Mouse (Mus musculus): ENCODE results near the gene Il9. TPM values are rescaled to one million over a fixed set of nuclear protein-coding genes. Genes with fewer than 3 reads are reported as not detected.

Il9 gene
- total and polyA plus RNA-seq, 3 experiments, result not detected

GRCm38 (mm10) chr13:56522821-56523167 lies 40.7 kb upstream of the Il9 start:
- no peaks in the 10 kb centered on the region for H3K36me3 ChIP-seq (ENCODE audit: control insufficient read depth in 1 of 2, insufficient read depth in 2 of 2, low read length in 2 of 2)
- H3K9ac ChIP-seq (ENCODE audit: control insufficient read depth, low read depth, low read length, poor library complexity, severe bottlenecking), result no peak overlapping the region
- no peaks in the 10 kb centered on the region for H3K9me3 ChIP-seq (replicated peaks; ENCODE audit: insufficient read depth, low read length)
- H3K27ac ChIP-seq (ENCODE audit: control insufficient read depth, low read depth, low read length), result no peak overlapping the region
- no peak overlapping the region for H3K4me3 ChIP-seq (ENCODE audit: control insufficient read depth in 1 of 2, insufficient read depth in 1 of 2, low read depth in 2 of 2, low read length in 2 of 2)
- no peaks in the 10 kb centered on the region for H3K79me2 ChIP-seq (ENCODE audit: control insufficient read depth, insufficient read depth, low read length, poor library complexity)
- TF ChIP-seq NRF1 (IDR thresholded peaks at IDR 0.05; ENCODE audit: insufficient read depth, low read depth, low read length, poor library complexity, severe bottlenecking) (no peak), TCF12 (IDR thresholded peaks at IDR 0.05; ENCODE audit: low read depth, low read length) (no peak), ZMIZ1 (IDR thresholded peaks at IDR 0.05; ENCODE audit: low read depth, low read length) (no peak), BHLHE40 (IDR thresholded peaks at IDR 0.05; ENCODE audit: borderline replicate concordance, low read depth, low read length) (no peak), UBTF (IDR thresholded peaks at IDR 0.05; ENCODE audit: borderline replicate concordance, insufficient read depth, low read depth, low read length) (no peak), ZC3H11A (IDR thresholded peaks at IDR 0.05; ENCODE audit: low read depth, low read length) (no peak), TAL1 (IDR thresholded peaks at IDR 0.05; ENCODE audit: low read length) (no peak), EP300 (IDR thresholded peaks at IDR 0.05; ENCODE audit: low read depth in 1 of 2, low read length in 2 of 2) (no peak)
- no peaks in the 10 kb centered on the region for H3K27me3 ChIP-seq (ENCODE audit: control insufficient read depth in 1 of 2, insufficient read depth in 2 of 2, low read length in 2 of 2)
- no peaks in the 10 kb centered on the region for H3K4me1 ChIP-seq (ENCODE audit: control insufficient read depth in 1 of 2, insufficient read depth in 2 of 2, low read length in 2 of 2)
- DNase-seq (ENCODE audit: low read depth, low spot score), result no peak

GRCm38 (mm10) chr13:56522081-56522820 lies 40.2 kb upstream of the Il9 start, which contains the start of gene Fbxl21:
Fbxl21 (plus strand) TSS chr13:56522472.
- H3K9me3 ChIP-seq (replicated peaks; ENCODE audit: insufficient read depth, low read length), result no peaks in the 10 kb centered on the region
- no peaks in the 10 kb centered on the region for H3K36me3 ChIP-seq (ENCODE audit: control insufficient read depth in 1 of 2, insufficient read depth in 2 of 2, low read length in 2 of 2)
- H3K4me1 ChIP-seq (ENCODE audit: control insufficient read depth in 1 of 2, insufficient read depth in 2 of 2, low read length in 2 of 2), result no peaks in the 10 kb centered on the region
- H3K9ac ChIP-seq (ENCODE audit: control insufficient read depth, low read depth, low read length, poor library complexity, severe bottlenecking), result no peak within 1 kb of the TSS
- H3K27me3 ChIP-seq (ENCODE audit: control insufficient read depth in 1 of 2, insufficient read depth in 2 of 2, low read length in 2 of 2), result no peaks in the 10 kb centered on the region
- no peak for DNase-seq (ENCODE audit: low read depth, low spot score)
- no peak within 1 kb of the TSS for H3K27ac ChIP-seq (ENCODE audit: control insufficient read depth, low read depth, low read length)
- TF ChIP-seq JUND (IDR thresholded peaks at IDR 0.05; ENCODE audit: low read depth, low read length) (no peak), MYC (IDR thresholded peaks at IDR 0.05; ENCODE audit: low read depth, low read length) (no peak), RAD21 (IDR thresholded peaks at IDR 0.05; ENCODE audit: low read depth, low read length) (no peak)
- no peaks in the 10 kb centered on the region for H3K79me2 ChIP-seq (ENCODE audit: control insufficient read depth, insufficient read depth, low read length, poor library complexity)
- no peak within 1 kb of the TSS for H3K4me3 ChIP-seq (ENCODE audit: control insufficient read depth in 1 of 2, insufficient read depth in 1 of 2, low read depth in 2 of 2, low read length in 2 of 2)

- Histone ChIP-seq H3K9me3 (replicated peaks; ENCODE audit: insufficient read depth, low read length) (no peaks in the 10 kb centered on the region), H3K27me3 (ENCODE audit: control insufficient read depth in 1 of 2, insufficient read depth in 2 of 2, low read length in 2 of 2) (no peaks in the 10 kb centered on the region), H3K4me1 (ENCODE audit: control insufficient read depth in 1 of 2, insufficient read depth in 2 of 2, low read length in 2 of 2) (no peaks in the 10 kb centered on the region), H3K36me3 (ENCODE audit: control insufficient read depth in 1 of 2, insufficient read depth in 2 of 2, low read length in 2 of 2) (no peaks in the 10 kb centered on the region), H3K27ac (ENCODE audit: control insufficient read depth, low read depth, low read length) (no peak overlapping the region), H3K79me2 (ENCODE audit: control insufficient read depth, insufficient read depth, low read length, poor library complexity) (no peaks in the 10 kb centered on the region), H3K4me3 (ENCODE audit: control insufficient read depth in 1 of 2, insufficient read depth in 1 of 2, low read depth in 2 of 2, low read length in 2 of 2) (no peak overlapping the region), H3K9ac (ENCODE audit: control insufficient read depth, low read depth, low read length, poor library complexity, severe bottlenecking) (no peak overlapping the region)
- DNase-seq (ENCODE audit: low read depth, low spot score), result no peak
- TF ChIP-seq EP300 (IDR thresholded peaks at IDR 0.05; ENCODE audit: low read depth in 1 of 2, low read length in 2 of 2) (no peak), MYB (IDR thresholded peaks at IDR 0.05; ENCODE audit: low read depth, low read length) (no peak), BHLHE40 (IDR thresholded peaks at IDR 0.05; ENCODE audit: borderline replicate concordance, low read depth, low read length) (no peak), ZC3H11A (IDR thresholded peaks at IDR 0.05; ENCODE audit: low read depth, low read length) (no peak), MEF2A (IDR thresholded peaks at IDR 0.05; ENCODE audit: extremely low read depth, insufficient replicate concordance, low read depth, low read length, poor library complexity, severe bottlenecking) (no peak), TAL1 (IDR thresholded peaks at IDR 0.05; ENCODE audit: low read length) (no peak), JUND (IDR thresholded peaks at IDR 0.05; ENCODE audit: low read depth, low read length) (no peak), POLR2AphosphoS2 (IDR thresholded peaks at IDR 0.05; ENCODE audit: low read length) (no peak), NRF1 (IDR thresholded peaks at IDR 0.05; ENCODE audit: insufficient read depth, low read depth, low read length, poor library complexity, severe bottlenecking) (no peak), TBP (IDR thresholded peaks at IDR 0.05; ENCODE audit: low read depth, low read length) (no peak), E2F4 (IDR thresholded peaks at IDR 0.05; ENCODE audit: borderline replicate concordance, low read depth, low read length) (no peak), SIN3A (IDR thresholded peaks at IDR 0.05; ENCODE audit: low read length) (no peak), TCF12 (IDR thresholded peaks at IDR 0.05; ENCODE audit: low read depth, low read length) (no peak), ZKSCAN1 (IDR thresholded peaks at IDR 0.05; ENCODE audit: low read depth, low read length) (no peak), ELF1 (IDR thresholded peaks at IDR 0.05; ENCODE audit: low read depth, low read length) (no peak), ETS1 (IDR thresholded peaks at IDR 0.05; ENCODE audit: low read depth, low read length) (no peak)
Measured at GRCm38 (mm10) chr13:56516816-56517215, 34.8 kb upstream of the Il9 start.

Data from MEL (cell line).